Mouse (Mus musculus) olfactory bulb, adult 2 months (tissue): ENCODE measurements around the gene Ube2a. TPM values are rescaled to one million over a fixed set of nuclear protein-coding genes. Genes with fewer than 3 reads are reported as not detected.

Experiments used
- H3K27ac ChIP-seq: fragments of 200-500 bp; 2 replicates; pipeline ENCODE4 v1.5.1; 2012; ENCODE audit warnings: low read depth, low read length; ENCODE audit not compliant: insufficient read depth
- H3K4me1 ChIP-seq: fragments of 200-500 bp; 2 replicates; pipeline ENCODE4 v1.6.1; 2012; ENCODE audit warnings: low read length; ENCODE audit not compliant: control insufficient read depth, insufficient read depth
- H3K4me3 ChIP-seq: fragments of 200-500 bp; 2 replicates; pipeline ENCODE4 v1.5.1; 2012; ENCODE audit warnings: mild to moderate bottlenecking, low read depth, low read length, moderate library complexity; ENCODE audit not compliant: insufficient read depth
- CTCF ChIP-seq: fragments of 200-500 bp; IDR thresholded peaks from 2 replicates; pipeline ENCODE4 v1.5.1; 2012; ENCODE audit warnings: low read depth, mild to moderate bottlenecking, low read length, moderate library complexity; ENCODE audit not compliant: insufficient read depth
- POLR2A ChIP-seq: fragments of 200-500 bp; IDR thresholded peaks from 2 replicates; pipeline ENCODE4 v1.6.1; 2012; ENCODE audit warnings: mild to moderate bottlenecking, low read depth, low read length, moderate library complexity; ENCODE audit not compliant: insufficient read depth
- WGBS: fragments of 180-500 bp; shearing (Covaris S2); methylation state at CpG from one replicate; pipeline ENCODE4 v1.1.7; 2018; 5-methylcytosine and 5-hydroxymethylcytosine counted together
- polyA plus RNA-seq: library from polyadenylated mRNA; stranded (reverse); fragments of >200 nt; gene quantifications from 2 replicates; pipeline ENCODE4 v1.2.4, GENCODE M21; 2012; ENCODE audit warnings: low replicate concordance; ENCODE audit not compliant: missing spikeins, insufficient read depth, insufficient read length

Gene Ube2a
- polyA plus RNA-seq, 1 experiment = not detected

- Histone ChIP-seq H3K27ac (no peak overlapping the region), H3K4me3 (no peak overlapping the region), H3K4me1 (no peaks in the 10 kb centered on the region)
- 90% methylated on average over 6 of the region's 6 CpGs for WGBS
- TF ChIP-seq CTCF = no peak
- TF ChIP-seq POLR2A = no peak
Observed at GRCm38 (mm10) chrX:36841698-36842097, 32.0 kb upstream of the Ube2a start.

DNA sequence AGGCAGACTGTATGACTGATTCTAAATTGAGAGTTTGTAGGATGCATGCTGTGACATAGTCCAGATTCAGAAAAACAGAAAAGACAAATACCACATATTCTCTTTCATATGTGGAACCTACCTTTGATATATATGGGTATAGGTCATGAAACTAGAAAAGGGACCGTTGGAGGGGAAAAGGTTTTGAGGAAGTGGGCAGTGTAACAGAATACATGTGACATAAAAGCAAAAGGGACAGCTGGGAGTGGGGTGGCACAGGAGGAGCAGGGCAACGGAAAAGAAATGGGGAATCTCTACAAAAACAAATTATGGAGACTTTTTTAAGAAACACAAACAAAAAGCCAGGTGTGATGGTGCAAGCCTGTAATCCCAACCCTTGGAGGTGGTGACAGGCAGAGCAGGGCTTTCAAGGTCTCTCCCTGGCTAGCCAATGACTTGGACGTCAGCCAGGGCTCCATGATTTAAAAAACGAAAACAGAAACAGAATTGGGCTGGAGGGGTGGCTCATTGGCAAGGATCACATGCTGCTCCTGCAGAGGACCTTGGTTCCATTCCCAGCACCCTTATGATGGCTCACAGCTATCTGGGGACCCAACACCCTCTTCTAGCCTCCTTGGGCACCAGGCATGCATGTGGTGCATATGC lies 30.2 kb upstream of the Ube2a start:
- TF ChIP-seq CTCF (no peak), POLR2A (no peak)
- Histone ChIP-seq H3K4me1 (no peaks in the 10 kb centered on the region), H3K27ac (no peak overlapping the region), H3K4me3 (no peak overlapping the region)
- WGBS = 57% methylated on average over 4 of the region's 4 CpGs

GRCm38 (mm10) chrX:36847152-36847551 lies 26.5 kb upstream of the Ube2a start:
- Histone ChIP-seq H3K4me1 (no peaks in the 10 kb centered on the region), H3K27ac (no peak overlapping the region), H3K4me3 (no peak overlapping the region)
- no peak for TF ChIP-seq CTCF
- TF ChIP-seq POLR2A = no peak
- WGBS = 79% methylated on average over 1 of the region's 1 CpGs

GRCm38 (mm10) chrX:36852631-36853030 lies 21.1 kb upstream of the Ube2a start:
- no peak overlapping the region for H3K4me3 ChIP-seq
- 80% methylated on average over 8 of the region's 8 CpGs for WGBS
- H3K4me1 ChIP-seq = no peaks in the 10 kb centered on the region
- H3K27ac ChIP-seq = no peak overlapping the region
- TF ChIP-seq POLR2A (no peak), CTCF (no peak)

DNA sequence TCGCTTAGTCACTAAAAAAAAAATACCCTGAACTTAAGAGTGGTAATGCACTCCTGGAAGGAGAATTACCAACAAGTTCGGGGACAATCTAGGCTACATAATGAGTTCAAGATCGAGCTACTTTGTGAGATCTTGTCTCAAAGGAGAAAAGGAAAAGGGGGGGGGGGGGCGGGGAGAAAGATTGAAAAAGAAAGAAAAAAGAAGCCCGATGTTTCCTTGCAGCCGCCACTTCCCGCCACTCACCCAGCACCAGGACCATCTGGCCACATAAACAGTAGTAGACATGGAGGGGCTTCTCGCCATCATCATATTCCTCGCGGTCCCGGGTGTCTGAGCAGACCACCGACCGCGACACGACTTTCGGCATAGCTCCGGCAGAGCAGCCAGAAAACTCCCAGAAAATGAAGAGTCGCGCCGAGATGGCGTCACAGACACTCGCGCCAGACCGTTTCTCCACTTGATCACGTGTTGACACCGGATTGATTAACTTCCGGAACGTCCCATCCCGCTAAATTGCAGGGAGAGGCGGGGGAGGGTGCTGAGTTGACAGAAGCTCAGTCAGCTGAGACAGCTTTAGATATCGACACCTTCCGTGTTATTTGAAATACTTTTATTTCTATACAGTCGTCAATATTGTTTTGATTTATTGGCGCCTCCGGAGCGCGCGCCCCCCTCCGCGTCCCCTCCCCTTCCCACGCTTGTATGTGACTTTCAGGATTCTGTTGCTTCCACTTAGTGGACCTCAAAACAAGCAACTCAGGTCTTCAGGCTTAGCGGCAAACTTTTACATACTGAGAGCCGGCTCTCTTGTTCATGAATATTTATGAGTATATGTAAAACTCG lies 9.7 kb upstream of the Ube2a start:
- 18% methylated on average over 42 of the region's 44 CpGs for WGBS
- no peaks in the 10 kb centered on the region for H3K4me1 ChIP-seq
- TF ChIP-seq POLR2A (no peak), CTCF (no peak)
- H3K4me3 ChIP-seq = peak overlapping the region; percentile 64
- 0 out of 2 replicates have a peak overlapping the region, but pooled peaks have one; percentile 26 for H3K27ac ChIP-seq

GRCm38 (mm10) chrX:36864609-36865328 lies 8.9 kb upstream of the Ube2a start:
- 49% methylated on average over 8 of the region's 8 CpGs for WGBS
- Histone ChIP-seq H3K4me3 (no peak overlapping the region), H3K27ac (no peak overlapping the region), H3K4me1 (no peaks in the 10 kb centered on the region)
- TF ChIP-seq CTCF (no peak), POLR2A (no peak)

GRCm38 (mm10) chrX:36870372-36870771 lies 3.3 kb upstream of the Ube2a start:
- 81% methylated on average over 3 of the region's 3 CpGs for WGBS
- no peak for TF ChIP-seq POLR2A
- no peak for TF ChIP-seq CTCF
- H3K4me3 ChIP-seq = no peak overlapping the region
- 0 out of 2 replicates have a peak, but pooled peaks cover 2% of the 10 kb centered on the region for H3K4me1 ChIP-seq
- no peak overlapping the region for H3K27ac ChIP-seq

GRCm38 (mm10) chrX:36874178-36874696 lies 537 bp downstream of the Ube2a start:
- 11% methylated on average over 57 of the region's 57 CpGs for WGBS
- peak overlapping the region; percentile 37; the same call in 1 of the 2 replicates for H3K27ac ChIP-seq
- 0 out of 2 replicates have a peak, but pooled peaks cover 2% of the 10 kb centered on the region for H3K4me1 ChIP-seq
- H3K4me3 ChIP-seq = peak overlapping the region; percentile 75
- TF ChIP-seq POLR2A = peak; percentile 83
- TF ChIP-seq CTCF = no peak
